Mouse (Mus musculus): ENCODE results near the gene Nrxn2.

DNA sequence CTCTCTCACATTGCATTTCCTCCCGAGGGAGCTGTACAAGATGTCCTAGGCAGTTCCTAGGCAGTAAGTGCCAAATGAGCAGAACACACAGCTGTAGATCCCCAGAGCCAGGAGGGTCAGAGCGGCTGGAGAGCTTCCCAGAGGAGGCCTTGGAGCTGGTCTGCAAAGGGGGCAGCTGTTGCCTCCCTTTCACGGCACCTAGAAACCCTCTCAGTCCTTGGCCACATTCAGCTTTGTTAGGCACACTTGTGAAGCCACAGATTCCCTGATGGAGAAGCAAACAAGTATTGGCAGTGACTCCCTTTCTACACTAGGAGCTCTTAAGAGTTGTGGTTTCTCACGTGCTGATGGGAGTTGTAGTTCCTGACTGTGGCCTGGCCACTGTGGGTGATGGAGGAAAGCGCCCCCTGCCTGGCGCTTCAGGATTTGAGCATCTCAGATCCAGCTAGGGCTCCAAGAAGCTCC lies 33.5 kb downstream of the Nrxn2 start:
- TF ChIP-seq CEBPB (IDR thresholded peaks at IDR 0.05; ENCODE audit: insufficient read depth, poor library complexity, severe bottlenecking) (no peak), USF1 (IDR thresholded peaks at IDR 0.05; ENCODE audit: low read depth) (no peak), TCF12 (IDR thresholded peaks at IDR 0.05; ENCODE audit: insufficient read depth, poor library complexity, severe bottlenecking) (no peak), POLR2A (IDR thresholded peaks at IDR 0.05; ENCODE audit: insufficient read length, low read depth) (no peak), MAX (IDR thresholded peaks at IDR 0.05; ENCODE audit: low read depth) (no peak), SRF (IDR thresholded peaks at IDR 0.05; ENCODE audit: control insufficient read depth, insufficient read length, low read depth) (no peak), POLR2AphosphoS2 (IDR thresholded peaks at IDR 0.05; ENCODE audit: insufficient read length, low read depth) (no peak), MYOG (IDR thresholded peaks at IDR 0.05; ENCODE audit: control insufficient read depth in 1 of 3, insufficient read depth in 1 of 3, insufficient read length in 2 of 3, low read depth in 2 of 3) (no peak), MYOD1 (IDR thresholded peaks at IDR 0.05; ENCODE audit: control insufficient read depth in 1 of 3, insufficient read length in 2 of 3, low read depth in 2 of 3) (no peak), E2F4 (IDR thresholded peaks at IDR 0.05; ENCODE audit: insufficient read depth) (no peak), REST (IDR thresholded peaks at IDR 0.05; ENCODE audit: insufficient read depth, insufficient read length) (no peak)
